Mouse (Mus musculus): ENCODE data around the gene Gjb1. TPM values are rescaled to one million over a fixed set of nuclear protein-coding genes. Genes with fewer than 3 reads are reported as not detected.
"Not testable (repeated sequence)": the region's sequence is repeated elsewhere in the genome, so short reads cannot be mapped to it uniquely, and the experiment has no call there.

Gene Gjb1
- polyA plus RNA-seq (2016; fragmentation: Nextera tagmentation; extraction: Ambion mirVana) = not detected in 2 replicates

DNA sequence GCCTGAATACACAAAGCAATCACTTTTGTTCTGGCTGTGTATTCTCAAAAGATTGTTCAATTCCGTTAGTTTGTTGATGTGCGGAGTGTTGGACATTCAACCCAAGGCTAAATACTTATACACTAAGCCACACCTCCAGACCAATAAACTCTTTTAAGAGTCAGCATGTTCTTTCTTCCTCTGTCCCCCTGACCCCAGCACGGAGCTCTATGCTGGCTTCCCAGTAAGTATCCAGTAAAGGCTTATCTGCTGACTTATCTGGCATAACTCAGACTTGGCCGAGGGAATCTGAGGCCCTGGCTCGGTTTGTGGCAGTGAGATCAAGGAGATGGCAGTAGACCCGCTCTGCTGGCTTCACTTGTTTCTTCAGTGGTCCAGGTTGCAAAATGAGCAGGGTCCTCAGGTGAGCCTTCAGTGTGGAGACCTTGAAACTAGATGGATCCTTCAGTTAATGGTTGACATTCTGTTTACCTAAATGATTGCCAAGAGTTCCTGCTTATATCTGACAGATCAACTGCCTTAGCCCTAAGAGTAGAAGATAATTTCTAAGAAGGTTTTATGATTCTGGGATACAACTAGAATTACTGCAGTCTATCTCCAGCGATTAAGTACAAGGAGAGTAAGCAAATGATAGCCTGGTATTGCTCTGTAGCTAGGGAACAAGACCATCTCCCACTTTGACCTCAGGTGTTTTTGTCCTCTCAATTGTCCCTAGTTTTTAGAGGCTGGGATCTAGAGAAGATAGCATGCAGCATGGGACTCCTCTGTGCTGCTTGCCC is at the start of gene Gjb1:
Gene Gjb1, plus strand, starts transcription at position 189 of the 779 bp plus-strand sequence.
- H3K27me3 ChIP-seq = peaks cover 28% of the 10 kb centered on the region
- ATAC-seq (ENCODE audit: low FRiP score, low read depth) = no peak
- H3K4me2 ChIP-seq (replicated peaks) = no peak within 1 kb of the TSS

DNA sequence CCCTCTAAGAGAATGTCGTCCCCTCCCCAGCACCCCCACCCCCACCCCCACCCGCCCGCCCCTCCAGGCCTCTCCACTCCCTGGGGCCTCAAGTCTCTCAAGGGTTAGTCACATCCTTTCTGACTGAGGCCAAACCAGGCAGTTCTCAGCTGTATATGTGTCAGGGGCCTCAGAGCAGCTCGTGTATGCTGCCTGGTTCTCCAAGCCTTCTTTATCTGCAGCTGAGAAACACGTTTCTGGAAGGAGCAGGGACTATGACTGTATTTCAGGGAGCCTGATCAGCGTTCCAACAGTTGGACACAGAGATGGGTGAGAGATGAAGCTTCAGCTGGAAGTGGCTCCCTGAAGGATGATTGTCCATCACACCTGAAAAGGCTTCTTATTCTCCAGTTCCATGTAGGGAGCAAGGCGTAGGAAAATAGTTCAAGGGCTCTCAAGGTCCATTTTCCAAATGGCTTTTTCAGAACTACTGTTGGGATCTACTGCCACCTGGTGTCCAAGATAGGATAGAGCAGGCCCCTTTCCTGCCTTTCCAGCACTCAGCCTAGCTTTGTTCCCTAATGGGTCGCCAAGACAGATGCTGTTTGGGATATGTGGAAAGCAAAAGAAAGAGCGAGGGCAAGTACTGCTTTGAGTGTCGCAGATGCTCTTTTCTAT is 46.7 kb upstream of the Gjb1 start:
- no peak overlapping the region for H3K4me3 ChIP-seq
- H3K9me3 ChIP-seq = no peaks in the 10 kb centered on the region
- no peak overlapping the region; the same call in 1 of the 2 replicates for H3K4me2 ChIP-seq (replicated peaks)
- WGBS = 29% methylated on average over 9 of the region's 10 CpGs
- peak overlapping the region; percentile 66 for H3K27ac ChIP-seq (replicated peaks)
- H3K9ac ChIP-seq (replicated peaks) = 0 out of 2 replicates have a peak overlapping the region, but pooled peaks have one; percentile 6
- ATAC-seq (ENCODE audit: low FRiP score, low read depth) = no peak
- no peaks in the 10 kb centered on the region for H3K36me3 ChIP-seq
- H3K27me3 ChIP-seq = no peaks in the 10 kb centered on the region
- peaks cover 8% of the 10 kb centered on the region; the same call in 1 of the 2 replicates for H3K4me1 ChIP-seq

More for the DNA sequence above, at the start of gene Gjb1:
- Histone ChIP-seq H3K27ac (replicated peaks) (no peak within 1 kb of the TSS), H3K36me3 (no peaks in the 10 kb centered on the region), H3K9me3 (no peaks in the 10 kb centered on the region), H3K4me3 (no peak within 1 kb of the TSS), H3K4me1 (no peaks in the 10 kb centered on the region), H3K9ac (replicated peaks) (no peak within 1 kb of the TSS)
- 83% methylated on average over 7 of the region's 7 CpGs for WGBS

DNA sequence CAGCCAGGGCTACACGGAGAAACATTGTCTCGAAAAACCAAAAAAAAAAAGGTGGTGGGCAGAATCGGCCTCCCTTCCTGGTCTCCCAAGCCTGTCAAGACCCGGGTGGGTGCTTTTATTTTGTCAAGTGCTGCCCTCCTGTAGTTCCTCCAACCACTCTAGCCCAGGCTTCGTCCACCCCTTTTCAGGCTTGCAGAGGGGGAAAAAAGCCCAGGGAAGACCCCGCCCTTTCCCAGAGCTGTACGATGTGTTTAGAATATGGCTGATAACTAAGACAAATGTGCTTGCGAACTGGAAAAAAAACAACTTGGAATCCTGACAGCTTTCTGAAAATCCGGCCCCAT is 44.2 kb upstream of the Gjb1 start:
- no peaks in the 10 kb centered on the region for H3K9me3 ChIP-seq
- H3K4me1 ChIP-seq = peaks cover 8% of the 10 kb centered on the region; the same call in 1 of the 2 replicates
- H3K9ac ChIP-seq (replicated peaks) = 0 out of 2 replicates have a peak overlapping the region, but pooled peaks have one; percentile 41
- peak overlapping the region; percentile 28 for H3K4me3 ChIP-seq
- H3K4me2 ChIP-seq (replicated peaks) = peak overlapping the region; percentile 44
- ATAC-seq (ENCODE audit: low FRiP score, low read depth) = peak; percentile 25
- no peaks in the 10 kb centered on the region for H3K36me3 ChIP-seq
- H3K27me3 ChIP-seq = 0 out of 2 replicates have a peak, but pooled peaks cover 3% of the 10 kb centered on the region
- H3K27ac ChIP-seq (replicated peaks) = peak overlapping the region; percentile 90
- 55% methylated on average over 9 of the region's 9 CpGs for WGBS

DNA sequence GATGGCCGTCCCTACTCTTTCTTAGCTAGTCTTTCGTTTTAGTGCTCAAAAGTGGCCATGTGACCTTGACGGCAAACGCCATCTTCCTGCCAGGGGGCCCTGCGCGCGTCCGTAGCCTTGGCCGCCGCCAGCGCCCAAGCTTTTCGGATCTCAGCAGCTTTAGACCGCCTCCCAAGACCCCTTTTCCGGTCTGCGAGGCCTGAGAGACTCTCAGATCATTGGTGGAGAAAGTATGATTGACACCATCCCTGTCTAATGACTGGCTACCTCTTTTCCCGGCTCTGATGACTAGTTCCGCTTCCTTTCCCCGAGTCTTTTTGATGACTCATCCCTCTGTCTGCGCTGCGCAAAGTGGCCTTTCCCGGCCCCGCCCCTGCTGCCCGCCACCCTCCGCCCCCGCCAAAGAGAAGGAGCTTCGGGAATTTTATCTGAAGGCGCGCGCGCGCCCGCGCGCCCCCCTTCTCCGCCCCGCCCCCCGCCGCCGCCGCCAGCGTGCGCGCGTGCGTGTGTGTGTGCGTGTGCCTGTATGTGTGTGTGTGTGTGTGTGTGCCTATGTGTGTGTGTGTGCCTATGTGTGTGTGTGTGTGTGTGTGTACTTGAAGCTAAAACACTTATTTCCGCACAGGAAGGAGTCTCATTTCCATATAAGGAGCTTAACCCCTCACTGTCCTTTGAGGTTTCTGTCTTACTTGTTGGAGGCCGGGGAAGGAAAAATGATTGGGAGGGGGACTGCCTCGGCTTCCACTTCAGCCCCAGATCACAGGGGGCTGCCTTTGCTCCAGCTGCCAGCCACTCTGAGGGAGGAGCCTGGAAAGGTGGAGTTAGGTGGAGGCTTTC is 43.6 kb upstream of the Gjb1 start:
- peak; percentile 95 for ATAC-seq (ENCODE audit: low FRiP score, low read depth)
- Histone ChIP-seq H3K36me3 (no peaks in the 10 kb centered on the region), H3K4me1 (peaks cover 8% of the 10 kb centered on the region; the same call in 1 of the 2 replicates), H3K27ac (replicated peaks) (peak overlapping the region; percentile 90), H3K4me3 (peak overlapping the region; percentile 37), H3K27me3 (0 out of 2 replicates have a peak, but pooled peaks cover 3% of the 10 kb centered on the region), H3K9me3 (no peaks in the 10 kb centered on the region), H3K9ac (replicated peaks) (peak overlapping the region; percentile 41; the same call in 1 of the 2 replicates), H3K4me2 (replicated peaks) (peak overlapping the region; percentile 50)
- 25% methylated on average over 31 of the region's 49 CpGs for WGBS

DNA sequence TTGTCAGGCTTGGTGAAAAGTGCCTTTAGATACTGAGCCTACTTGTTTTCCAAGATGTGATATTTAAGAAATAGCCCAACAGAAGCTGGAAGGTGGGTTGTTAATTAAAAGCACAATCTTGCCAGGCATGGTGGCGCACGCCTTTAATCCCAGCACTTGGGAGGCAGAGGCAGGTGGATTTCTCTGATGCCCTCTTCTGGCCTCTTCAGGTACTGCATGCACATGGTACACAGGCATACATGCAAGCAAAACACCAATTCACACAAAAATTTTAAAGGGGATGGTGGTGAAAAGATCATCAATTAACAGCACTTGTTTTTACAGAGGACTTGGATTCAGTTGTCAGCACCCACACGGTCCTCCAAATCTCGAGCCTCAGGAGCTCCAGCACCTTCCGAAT is 41.6 kb upstream of the Gjb1 start:
- 89% methylated on average over 5 of the region's 5 CpGs for WGBS
- no peak overlapping the region for H3K4me3 ChIP-seq
- no peak for ATAC-seq (ENCODE audit: low FRiP score, low read depth)
- H3K36me3 ChIP-seq = no peaks in the 10 kb centered on the region
- H3K27ac ChIP-seq (replicated peaks) = no peak overlapping the region
- peaks cover 5% of the 10 kb centered on the region; the same call in 1 of the 2 replicates for H3K4me1 ChIP-seq
- H3K9me3 ChIP-seq = no peaks in the 10 kb centered on the region
- no peak overlapping the region for H3K4me2 ChIP-seq (replicated peaks)
- H3K27me3 ChIP-seq = 0 out of 2 replicates have a peak, but pooled peaks cover 3% of the 10 kb centered on the region
- no peak overlapping the region for H3K9ac ChIP-seq (replicated peaks)

DNA sequence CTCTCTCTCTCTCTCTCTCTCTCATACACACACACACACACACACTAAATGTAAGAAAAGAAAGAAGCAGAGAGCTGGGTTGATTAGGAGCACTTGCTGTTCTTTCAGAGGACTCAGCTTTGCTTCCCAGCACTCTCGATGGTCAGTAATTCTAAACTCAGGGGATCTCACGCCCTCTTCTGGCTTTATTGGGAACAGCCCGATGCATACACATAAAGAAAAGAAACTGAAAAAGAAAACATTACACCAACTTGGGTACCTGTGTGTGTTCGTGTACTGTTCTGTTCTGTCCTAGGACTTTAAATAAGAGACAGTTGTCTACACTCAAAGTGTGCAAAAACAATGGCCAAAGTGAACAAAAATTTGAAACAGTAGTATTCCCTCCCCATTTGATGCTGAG is 37.5 kb upstream of the Gjb1 start:
- Histone ChIP-seq H3K27me3 (0 out of 2 replicates have a peak, but pooled peaks cover 3% of the 10 kb centered on the region), H3K27ac (replicated peaks) (no peak overlapping the region), H3K4me1 (0 out of 2 replicates have a peak, but pooled peaks cover under 1% of the 10 kb centered on the region), H3K9ac (replicated peaks) (no peak overlapping the region), H3K4me3 (no peak overlapping the region), H3K4me2 (replicated peaks) (no peak overlapping the region), H3K36me3 (no peaks in the 10 kb centered on the region), H3K9me3 (no peaks in the 10 kb centered on the region)
- 51% methylated on average over 4 of the region's 4 CpGs for WGBS
- ATAC-seq (ENCODE audit: low FRiP score, low read depth) = no peak

DNA sequence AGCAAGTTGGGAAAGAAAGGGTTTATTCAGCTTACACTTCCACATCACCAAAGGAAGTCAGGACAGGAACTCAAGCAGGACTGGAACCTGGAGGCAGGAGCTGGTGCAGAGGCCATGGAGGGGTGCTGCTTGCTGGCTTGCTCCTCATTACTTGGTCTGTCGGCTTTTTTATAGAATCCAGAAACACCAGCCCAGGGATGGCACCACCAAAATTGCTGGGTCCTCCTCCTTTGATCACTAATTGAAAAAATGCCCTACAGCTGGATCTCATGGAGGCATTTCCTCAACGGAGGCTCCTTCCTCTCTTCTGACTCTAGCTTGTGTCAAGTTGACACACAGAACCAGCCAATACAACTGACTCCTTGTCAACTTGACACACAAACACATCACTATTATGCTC is 33.3 kb upstream of the Gjb1 start:
- H3K27ac ChIP-seq (replicated peaks); H3K9ac ChIP-seq (replicated peaks); H3K4me3 ChIP-seq; H3K4me1 ChIP-seq; H3K36me3 ChIP-seq; ATAC-seq (ENCODE audit: low FRiP score, low read depth); H3K4me2 ChIP-seq (replicated peaks); H3K27me3 ChIP-seq; H3K9me3 ChIP-seq: not testable (repeated sequence)
- 68% methylated on average over 2 of the region's 2 CpGs for WGBS

DNA sequence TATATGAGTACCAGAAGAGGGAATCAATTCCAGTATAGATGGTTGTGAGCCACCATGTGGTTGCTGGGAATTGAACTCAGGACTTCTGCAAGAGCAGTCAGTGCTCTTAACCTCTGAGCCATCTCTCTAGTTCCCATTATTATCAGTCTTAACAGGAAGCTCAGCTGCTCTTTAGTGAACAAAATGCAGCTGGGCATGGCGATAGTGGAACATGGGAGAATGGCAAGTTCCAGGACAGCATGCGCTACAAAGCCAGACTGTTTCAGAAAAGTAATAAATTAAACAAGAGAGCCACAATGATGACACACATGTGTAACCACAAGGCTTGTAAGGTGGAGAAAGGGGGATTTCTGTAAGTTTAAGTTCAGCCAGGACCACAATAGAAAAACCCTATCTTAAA is 30.7 kb upstream of the Gjb1 start:
- Histone ChIP-seq H3K27ac (replicated peaks) (no peak overlapping the region), H3K4me1 (no peaks in the 10 kb centered on the region), H3K9ac (replicated peaks) (no peak overlapping the region), H3K9me3 (no peaks in the 10 kb centered on the region), H3K36me3 (no peaks in the 10 kb centered on the region), H3K4me3 (no peak overlapping the region), H3K27me3 (peaks cover 5% of the 10 kb centered on the region; the same call in 1 of the 2 replicates), H3K4me2 (replicated peaks) (no peak overlapping the region)
- ATAC-seq (ENCODE audit: low FRiP score, low read depth) = no peak
- 94% methylated on average over 2 of the region's 2 CpGs for WGBS

DNA sequence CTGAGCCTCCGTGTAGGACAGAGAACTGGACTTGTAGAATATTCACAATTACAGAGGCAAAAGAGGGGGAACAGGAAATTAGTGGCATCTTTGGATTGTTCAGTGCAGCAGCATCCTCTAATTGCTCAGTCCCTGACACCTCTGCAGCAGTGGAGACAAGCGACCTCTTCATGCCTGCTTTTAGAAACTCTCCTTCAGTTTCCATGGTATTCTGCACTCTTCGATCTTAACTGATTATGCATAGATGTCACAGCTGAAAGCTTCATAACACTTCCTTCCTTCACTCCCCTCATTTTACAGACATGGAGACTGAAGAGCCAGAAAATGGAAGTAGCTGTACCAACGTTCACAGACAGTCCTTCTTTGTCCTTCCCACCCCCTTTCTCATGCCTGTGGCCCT is 29.7 kb upstream of the Gjb1 start:
- H3K27ac ChIP-seq (replicated peaks) = no peak overlapping the region
- no peak overlapping the region for H3K9ac ChIP-seq (replicated peaks)
- H3K4me3 ChIP-seq = no peak overlapping the region
- H3K4me1 ChIP-seq = no peaks in the 10 kb centered on the region
- no peaks in the 10 kb centered on the region for H3K36me3 ChIP-seq
- no peak for ATAC-seq (ENCODE audit: low FRiP score, low read depth)
- H3K4me2 ChIP-seq (replicated peaks) = no peak overlapping the region
- H3K9me3 ChIP-seq = no peaks in the 10 kb centered on the region
- H3K27me3 ChIP-seq = peaks cover 5% of the 10 kb centered on the region; the same call in 1 of the 2 replicates
- 75% methylated on average over 4 of the region's 4 CpGs for WGBS

DNA sequence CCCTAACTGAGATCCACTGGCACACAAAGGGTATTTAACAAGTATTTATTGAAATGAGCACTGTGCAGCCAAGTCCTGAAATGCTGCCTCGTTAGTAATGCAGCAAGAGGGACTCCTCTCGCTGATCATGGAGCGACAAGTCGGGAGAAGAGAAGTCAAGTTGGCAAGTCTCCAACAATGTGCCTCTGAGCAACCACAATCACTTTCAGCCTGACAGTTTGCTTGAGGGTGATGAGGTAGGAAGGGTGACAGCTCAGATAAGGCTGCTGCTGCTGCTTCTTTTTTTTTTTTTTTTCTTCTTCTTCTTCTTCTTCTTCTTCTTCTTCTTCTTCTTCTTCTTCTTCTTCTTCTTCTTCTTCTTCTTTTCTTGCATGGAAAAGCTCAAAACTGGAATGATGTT is 25.0 kb upstream of the Gjb1 start:
- 71% methylated on average over 4 of the region's 4 CpGs for WGBS
- no peak for ATAC-seq (ENCODE audit: low FRiP score, low read depth)
- no peaks in the 10 kb centered on the region for H3K9me3 ChIP-seq

DNA sequence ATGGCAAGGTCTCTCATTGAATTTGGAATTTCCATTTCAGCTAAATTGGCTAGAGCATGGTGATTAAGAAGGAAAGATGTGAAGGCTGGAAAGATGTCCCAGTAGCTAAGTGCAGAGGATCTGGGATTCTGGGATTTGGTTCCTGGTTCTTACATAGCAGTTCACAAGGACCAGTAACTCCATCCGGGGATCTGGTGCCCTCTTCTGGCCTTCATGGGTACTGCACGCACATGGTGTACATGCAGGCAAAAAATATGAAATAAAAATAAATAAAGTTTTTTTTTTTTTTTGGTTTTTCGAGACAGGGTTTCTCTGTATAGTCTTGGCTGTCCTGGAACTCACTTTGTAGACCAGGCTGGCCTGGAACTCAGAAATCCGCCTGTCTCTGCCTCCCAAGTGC is 17.3 kb upstream of the Gjb1 start:
- not testable (repeated sequence) for ATAC-seq (ENCODE audit: low FRiP score, low read depth); H3K4me2 ChIP-seq (replicated peaks); H3K9ac ChIP-seq (replicated peaks); H3K4me3 ChIP-seq; H3K4me1 ChIP-seq; H3K27me3 ChIP-seq; H3K9me3 ChIP-seq; H3K36me3 ChIP-seq; H3K27ac ChIP-seq (replicated peaks)
- 57% methylated on average over 4 of the region's 4 CpGs for WGBS

More for the DNA sequence above, 25.0 kb upstream of the Gjb1 start:
- Histone ChIP-seq H3K4me2 (replicated peaks) (no peak overlapping the region), H3K27ac (replicated peaks) (no peak overlapping the region), H3K9ac (replicated peaks) (no peak overlapping the region), H3K27me3 (peaks cover 5% of the 10 kb centered on the region; the same call in 1 of the 2 replicates), H3K4me3 (no peak overlapping the region), H3K36me3 (no peaks in the 10 kb centered on the region), H3K4me1 (no peaks in the 10 kb centered on the region)

Measured in midbrain, embryonic 12.5 days (tissue).